Mouse (Mus musculus) v-Abl transformed pro-B cells (cell line): ENCODE data around the gene Ifnar1.

Source experiments
- in situ Hi-C, 2 experiments: fragments of 400-800 bp; cut with MboI; formaldehyde crosslinking; loops; one replicate each; pipeline ENCODE4 v1.15.1; 2025; ENCODE audit not compliant: unreplicated experiment in 2 of 2

Ifnar1 gene

GRCm38 (mm10) chr16:91555017-91555605 lies 70.1 kb downstream of the Ifnar1 start:
- in situ Hi-C loops, result no loop called here

GRCm38 (mm10) chr16:91556659-91557058 lies 71.6 kb downstream of the Ifnar1 start:
- in situ Hi-C loops, result no loop called here
